Mouse (Mus musculus) embryonic facial prominence, embryonic 14.5 days (tissue): Measurements from ENCODE around the gene Zfp148. TPM values are rescaled to one million over a fixed set of nuclear protein-coding genes. Genes with fewer than 3 reads are reported as not detected.

Source experiments
- ATAC-seq: fragments of 200-750 bp; cut with Nextera tagmentation; 2 replicates; pipeline ENCODE4 v1.8.0; 2017; ENCODE audit warnings: low read depth, moderate number of reproducible peaks, moderate TSS enrichment
- DNase-seq: peaks from one replicate; pipeline ENCODE4 v3.0.0-alpha.2; 2015; ENCODE audit warnings: low spot score
- H3K27ac ChIP-seq: fragments of 300-500 bp; sonication (generic); replicated peaks from 2 replicates; pipeline ENCODE4 v1.5.1; 2014; ENCODE audit warnings: low read depth, mild to moderate bottlenecking, low read length, moderate library complexity
- H3K27me3 ChIP-seq: fragments of 300-500 bp; sonication (generic); replicated peaks from 2 replicates; pipeline ENCODE4 v1.6.1; 2014; ENCODE audit warnings: low read length; ENCODE audit not compliant: control insufficient read depth, insufficient read depth
- H3K36me3 ChIP-seq: fragments of 300-500 bp; sonication (generic); 2 replicates; pipeline ENCODE4 v1.6.1; 2014; ENCODE audit warnings: low read length, mixed read lengths; ENCODE audit not compliant: control insufficient read depth, insufficient read depth
- H3K4me1 ChIP-seq: fragments of 300-500 bp; sonication (generic); 2 replicates; pipeline ENCODE4 v1.6.1; 2014; ENCODE audit warnings: antibody characterized with exemption, low read length; ENCODE audit not compliant: control insufficient read depth, insufficient read depth
- H3K4me2 ChIP-seq: fragments of 300-500 bp; sonication (generic); 2 replicates; pipeline ENCODE4 v1.6.1; 2014; ENCODE audit warnings: low read depth, mild to moderate bottlenecking, low read length, moderate library complexity, mixed read lengths
- H3K4me3 ChIP-seq: fragments of 300-500 bp; sonication (generic); 2 replicates; pipeline ENCODE4 v1.5.1; 2014; ENCODE audit warnings: low read depth, mild to moderate bottlenecking, low read length
- H3K9ac ChIP-seq: fragments of 300-500 bp; sonication (generic); 2 replicates; pipeline ENCODE4 v1.6.1; 2014; ENCODE audit warnings: low read depth, mild to moderate bottlenecking, low read length, moderate library complexity, mixed read lengths
- H3K9me3 ChIP-seq: fragments of 300-500 bp; sonication (generic); 2 replicates; pipeline ENCODE4 v1.6.1; 2016; ENCODE audit warnings: low read length; ENCODE audit not compliant: control insufficient read depth
- WGBS: fragments of 180-500 bp; shearing (Covaris S2); extraction: QIAGEN DNeasy Blood & Tissue Kit; methylation state at CpG from one replicate; pipeline ENCODE4 v1.1.7; 2014; 5-methylcytosine and 5-hydroxymethylcytosine counted together
- polyA plus RNA-seq: library from polyadenylated mRNA; unstranded; fragments of >200 nt; fragmentation: Nextera tagmentation; extraction: Ambion mirVana; gene quantifications from 2 replicates; pipeline ENCODE4 v1.2.1, GENCODE M21; 2014

The Zfp148 gene
- polyA plus RNA-seq, 1 experiment from 2014 or later: 51.8 TPM

DNA sequence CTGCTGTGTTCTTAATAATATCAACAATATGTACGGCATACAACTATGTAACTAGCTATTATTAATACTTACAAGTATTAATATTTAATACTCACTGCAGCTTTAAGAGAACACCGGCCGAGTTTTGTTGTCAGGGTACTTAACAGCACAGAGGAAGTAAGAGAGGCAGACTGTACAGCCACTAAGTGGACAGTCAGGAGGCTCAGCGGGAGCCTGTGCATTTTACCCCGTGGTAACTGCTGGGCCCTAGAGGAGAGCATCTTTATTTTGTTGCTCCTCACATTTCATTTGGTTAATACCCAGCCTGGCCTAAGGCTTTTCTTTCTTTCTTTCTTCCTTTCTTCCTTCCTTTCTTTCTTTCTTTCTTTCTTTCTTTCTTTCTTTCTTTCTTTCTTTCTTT, 8.0 kb upstream of the Zfp148 start:
- Histone ChIP-seq H3K27me3 (no peaks in the 10 kb centered on the region), H3K36me3 (no peaks in the 10 kb centered on the region), H3K27ac (no peak overlapping the region), H3K9me3 (no peaks in the 10 kb centered on the region), H3K4me2 (no peak overlapping the region), H3K4me3 (no peak overlapping the region), H3K4me1 (no peaks in the 10 kb centered on the region), H3K9ac (no peak overlapping the region)
- DNase-seq (no peak), ATAC-seq (no peak)
- WGBS: 59% methylated on average over 5 of the region's 5 CpGs

DNA sequence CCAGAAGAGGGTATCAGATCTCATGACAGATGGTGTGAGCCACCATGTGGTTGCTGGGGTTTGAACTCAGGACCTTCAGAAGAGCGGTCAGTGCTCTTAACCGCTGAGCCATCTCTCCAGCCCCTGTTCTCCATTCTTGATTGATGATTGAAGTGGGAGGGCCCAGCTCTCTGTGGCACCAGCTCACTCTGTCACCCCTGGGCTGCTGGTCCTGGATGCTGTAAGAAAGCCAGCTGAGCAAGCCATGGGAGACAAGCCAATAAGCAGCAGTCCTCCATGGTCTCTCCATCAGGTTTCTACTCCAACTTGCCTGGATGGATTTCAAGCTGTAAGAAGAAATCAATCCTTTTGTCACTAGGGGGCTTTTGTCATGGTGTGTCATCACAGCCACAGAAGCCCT, 7.3 kb upstream of the Zfp148 start:
- Histone ChIP-seq H3K27me3 (no peaks in the 10 kb centered on the region), H3K4me2 (no peak overlapping the region), H3K36me3 (no peaks in the 10 kb centered on the region), H3K4me3 (no peak overlapping the region), H3K9ac (no peak overlapping the region), H3K4me1 (no peaks in the 10 kb centered on the region), H3K9me3 (no peaks in the 10 kb centered on the region), H3K27ac (no peak overlapping the region)
- DNase-seq (no peak), ATAC-seq (no peak)
- WGBS: 98% methylated on average over 2 of the region's 2 CpGs

DNA sequence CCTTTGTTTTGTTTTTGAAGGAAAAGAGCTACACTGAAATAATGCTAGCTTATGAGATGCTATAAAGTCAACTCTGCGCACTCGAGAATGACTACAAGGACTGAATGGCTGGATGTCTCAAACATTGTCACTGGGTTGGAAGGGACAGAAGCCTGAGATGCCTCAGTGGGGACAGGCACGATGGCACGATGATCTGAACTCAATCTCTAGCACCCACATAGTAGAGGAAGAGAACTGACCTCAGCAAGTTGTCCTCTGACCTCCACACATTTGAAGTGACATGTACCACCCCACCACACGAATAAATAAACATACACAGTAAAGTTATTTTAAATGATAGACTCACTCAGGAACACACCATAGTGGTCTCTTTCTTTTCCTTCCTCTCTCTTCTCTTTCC, 4.4 kb upstream of the Zfp148 start:
- WGBS: 81% methylated on average over 5 of the region's 5 CpGs
- H3K36me3 ChIP-seq: no peaks in the 10 kb centered on the region
- H3K9me3 ChIP-seq: no peaks in the 10 kb centered on the region
- no peak overlapping the region for H3K4me3 ChIP-seq
- no peak overlapping the region for H3K9ac ChIP-seq
- H3K27me3 ChIP-seq: no peaks in the 10 kb centered on the region
- no peak overlapping the region for H3K27ac ChIP-seq
- DNase-seq: no peak
- no peak overlapping the region for H3K4me2 ChIP-seq
- no peak for ATAC-seq
- H3K4me1 ChIP-seq: peaks cover 4% of the 10 kb centered on the region; the same call in 1 of the 2 replicates

DNA sequence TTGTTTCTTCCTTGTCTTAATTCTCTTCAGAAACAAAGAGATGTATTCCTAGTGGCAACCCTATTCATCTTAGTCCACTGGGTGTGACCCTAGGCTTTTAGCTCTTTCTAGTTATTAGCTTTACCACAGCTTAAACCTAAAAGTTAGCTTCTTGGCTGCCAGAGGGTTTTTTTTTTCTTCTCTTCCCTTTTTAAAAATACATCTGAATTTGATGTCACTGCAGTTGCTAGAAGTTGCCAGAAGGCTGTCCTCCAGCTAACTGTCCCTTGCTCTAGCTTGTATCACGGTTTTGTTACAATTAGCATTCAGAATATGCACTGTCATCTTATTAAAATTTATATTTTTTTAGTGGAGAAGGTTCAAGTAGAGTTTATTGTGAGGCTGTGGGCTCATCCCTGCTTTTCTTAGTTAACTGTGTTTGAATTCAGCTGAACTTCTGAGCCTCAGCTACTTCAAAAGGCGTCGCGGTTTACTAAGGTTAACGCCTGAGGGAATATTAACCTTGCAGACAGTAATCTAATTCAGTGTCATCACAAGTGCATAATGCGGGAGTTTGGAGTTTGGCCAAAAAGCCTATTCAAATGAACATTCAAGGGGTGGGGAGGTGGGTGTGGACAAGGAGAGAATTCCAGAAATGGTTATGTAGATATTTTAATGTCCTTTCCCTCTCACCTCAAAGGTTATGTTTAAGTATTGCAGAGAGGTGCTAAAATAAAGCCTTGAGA, 1.3 kb upstream of the Zfp148 start:
- Histone ChIP-seq H3K9ac (peak overlapping the region; percentile 96), H3K4me1 (peaks cover 10% of the 10 kb centered on the region), H3K4me3 (peak overlapping the region; percentile 94; the same call in 1 of the 2 replicates), H3K27ac (peak overlapping the region; percentile 94), H3K9me3 (no peaks in the 10 kb centered on the region), H3K27me3 (no peaks in the 10 kb centered on the region), H3K36me3 (no peaks in the 10 kb centered on the region), H3K4me2 (peak overlapping the region; percentile 63)
- WGBS: 43% methylated on average over 6 of the region's 6 CpGs
- DNase-seq (peak; percentile 78), ATAC-seq (no peak)

DNA sequence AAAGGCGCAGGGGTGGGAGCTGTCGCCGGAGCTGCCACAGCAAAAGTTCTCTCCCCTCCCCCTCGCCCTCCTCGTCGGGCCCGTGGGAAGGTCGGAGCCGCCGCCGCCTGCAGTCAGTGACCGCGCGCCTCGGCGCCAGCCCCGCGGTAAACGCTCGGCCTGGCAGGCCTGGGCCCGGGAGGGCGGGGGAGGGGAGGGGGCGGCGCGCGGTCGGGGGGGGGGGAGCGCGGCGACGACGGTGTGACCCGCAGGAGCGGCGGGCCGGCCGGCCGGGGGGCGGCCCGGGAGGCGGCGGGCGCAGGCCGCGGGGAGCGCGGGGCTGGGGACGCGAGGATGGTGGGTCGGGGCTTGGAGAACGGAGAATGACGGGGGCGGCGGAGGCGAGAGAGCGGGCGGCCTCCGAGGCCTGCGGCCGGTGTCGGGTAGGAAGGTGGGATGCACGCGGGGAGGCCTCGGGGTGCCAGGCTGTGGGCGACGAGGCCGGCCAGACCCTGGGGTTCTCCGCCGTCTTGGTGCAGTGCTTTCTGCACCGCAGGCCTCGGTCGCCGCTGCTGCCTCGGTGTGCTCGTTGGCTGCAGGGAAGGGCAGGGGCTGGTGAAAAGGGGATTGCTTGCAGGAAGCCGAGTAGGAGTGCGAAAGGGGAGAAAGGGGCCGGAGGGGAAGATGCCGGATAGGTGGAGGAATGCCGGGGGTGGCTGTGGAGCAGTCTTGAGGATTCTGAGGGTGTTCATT, 412 bp downstream of the Zfp148 start:
- Histone ChIP-seq H3K9ac (peak overlapping the region; percentile 96), H3K4me3 (peak overlapping the region; percentile 94), H3K4me1 (peaks cover 10% of the 10 kb centered on the region), H3K9me3 (no peaks in the 10 kb centered on the region), H3K36me3 (no peaks in the 10 kb centered on the region), H3K27me3 (no peaks in the 10 kb centered on the region), H3K4me2 (peak overlapping the region; percentile 96), H3K27ac (peak overlapping the region; percentile 94)
- WGBS: under 1% methylated on average over 28 of the region's 80 CpGs
- DNase-seq (peak; percentile 33), ATAC-seq (peak; percentile 84)

DNA sequence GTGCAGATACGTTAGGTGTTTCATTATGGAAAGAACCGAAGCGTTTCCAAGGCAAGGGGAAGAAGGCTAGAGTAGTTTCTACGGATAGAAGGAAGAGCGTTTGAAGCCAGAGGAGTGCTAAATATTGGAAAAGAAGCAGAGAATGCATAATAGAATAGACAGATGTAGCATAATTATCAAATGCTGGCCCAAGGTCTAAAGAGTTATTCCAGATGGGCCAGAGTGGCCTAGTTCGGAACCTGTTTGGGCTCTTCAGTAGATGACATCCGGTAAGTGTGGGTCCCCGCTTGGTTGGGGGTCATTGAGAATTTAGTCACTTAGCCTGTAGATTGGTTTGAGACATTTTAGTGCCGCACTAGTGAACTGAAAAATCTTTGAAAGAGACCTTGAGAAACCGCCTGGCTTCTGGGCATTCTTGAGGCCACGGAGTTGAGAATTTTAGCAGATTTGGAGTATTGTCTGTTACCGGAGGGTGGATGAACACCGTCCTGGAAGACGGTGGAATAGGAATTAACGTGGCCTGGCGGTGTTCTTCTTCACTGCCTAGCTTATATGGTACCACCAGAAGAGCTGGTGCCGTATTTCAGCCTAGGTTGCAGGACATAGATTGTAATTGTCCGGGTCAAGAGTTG, 1.1 kb downstream of the Zfp148 start:
- Histone ChIP-seq H3K4me1 (peaks cover 10% of the 10 kb centered on the region), H3K9me3 (no peaks in the 10 kb centered on the region), H3K27ac (peak overlapping the region; percentile 94), H3K4me3 (peak overlapping the region; percentile 94), H3K9ac (peak overlapping the region; percentile 96), H3K36me3 (no peaks in the 10 kb centered on the region), H3K4me2 (peak overlapping the region; percentile 96), H3K27me3 (no peaks in the 10 kb centered on the region)
- WGBS: 2% methylated on average over 18 of the region's 18 CpGs
- ATAC-seq: no peak
- DNase-seq: no peak

DNA sequence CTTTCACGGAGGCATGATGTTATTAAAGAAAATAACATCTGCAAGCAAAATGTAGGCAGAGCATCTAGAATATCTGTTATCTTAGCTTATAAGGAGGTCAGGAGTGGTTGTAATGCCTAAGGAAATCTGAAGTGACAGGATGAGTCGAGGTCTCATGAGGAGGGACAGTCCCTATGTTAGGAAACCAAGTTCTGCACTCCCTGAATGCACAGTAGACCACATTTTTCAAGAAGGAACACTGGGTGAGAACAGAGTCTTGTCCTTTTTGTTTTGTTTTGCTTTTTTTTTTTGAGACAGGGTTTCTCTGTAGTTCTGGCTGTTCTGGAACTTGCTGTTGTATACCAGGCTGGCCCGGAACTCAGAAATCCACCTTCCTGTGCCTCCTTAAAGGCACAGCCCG, 1.7 kb downstream of the Zfp148 start:
- ATAC-seq: no peak
- peak overlapping the region; percentile 96 for H3K9ac ChIP-seq
- WGBS: 28% methylated on average over 4 of the region's 4 CpGs
- H3K4me3 ChIP-seq: peak overlapping the region; percentile 94
- peaks cover 10% of the 10 kb centered on the region for H3K4me1 ChIP-seq
- no peaks in the 10 kb centered on the region for H3K9me3 ChIP-seq
- H3K4me2 ChIP-seq: peak overlapping the region; percentile 96
- DNase-seq: no peak
- no peaks in the 10 kb centered on the region for H3K27me3 ChIP-seq
- no peaks in the 10 kb centered on the region for H3K36me3 ChIP-seq
- H3K27ac ChIP-seq: peak overlapping the region; percentile 94; the same call in 1 of the 2 replicates

DNA sequence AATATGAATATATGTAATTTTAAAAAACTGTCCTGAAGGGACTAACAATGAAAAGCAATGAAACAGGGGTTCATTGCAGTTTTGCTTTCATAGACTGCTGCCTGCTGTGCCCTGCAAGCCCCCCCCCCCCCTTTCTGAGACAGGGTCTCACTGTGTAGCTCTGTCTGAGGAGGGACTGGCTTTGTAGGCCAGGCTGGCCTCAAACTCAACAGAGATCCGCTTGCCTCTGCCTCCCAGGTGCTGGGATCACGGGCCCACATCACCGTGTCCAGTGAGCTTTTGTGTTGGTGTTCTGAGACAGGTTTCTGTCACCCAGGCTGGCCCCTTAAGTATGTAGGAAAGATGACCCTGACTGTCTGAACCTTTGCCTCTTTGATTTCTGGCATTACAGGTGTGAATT, 2.9 kb downstream of the Zfp148 start:
- WGBS: 100% methylated on average over 3 of the region's 3 CpGs
- Histone ChIP-seq H3K9me3 (no peaks in the 10 kb centered on the region), H3K9ac (no peak overlapping the region), H3K4me2 (no peak overlapping the region), H3K4me3 (no peak overlapping the region), H3K27ac (no peak overlapping the region), H3K4me1 (peaks cover 10% of the 10 kb centered on the region), H3K36me3 (no peaks in the 10 kb centered on the region), H3K27me3 (no peaks in the 10 kb centered on the region)
- ATAC-seq (no peak), DNase-seq (no peak)
